Mouse (Mus musculus) cerebellum, adult 11-12 months (tissue): ENCODE data around the gene Agpat4.
"Not testable (repeated sequence)": the region's sequence is repeated elsewhere in the genome, so short reads cannot be mapped to it uniquely, and the experiment has no call there.

Source experiments
- DNase-seq: peaks from one replicate; pipeline ENCODE4 v3.0.0; 2022

Agpat4 gene

GRCm38 (mm10) chr17:12118561-12118925 is at the start of gene Agpat4:
TSS of gene Agpat4 (plus strand) at chr17:12118704.
- DNase-seq: peak; percentile 62

GRCm38 (mm10) chr17:12076816-12077215 is 41.7 kb upstream of the Agpat4 start:
- DNase-seq: no peak

- DNase-seq: no peak
These were observed 37.6 kb upstream of the Agpat4 start for GRCm38 (mm10) chr17:12080656-12081495.

GRCm38 (mm10) chr17:12082201-12082600 is 36.3 kb upstream of the Agpat4 start:
- DNase-seq: no peak

GRCm38 (mm10) chr17:12090261-12090927 is 28.1 kb upstream of the Agpat4 start:
- DNase-seq: no peak

GRCm38 (mm10) chr17:12092901-12093564 is 25.5 kb upstream of the Agpat4 start:
- DNase-seq: peak; percentile 30

- no peak for DNase-seq
These were observed 24.5 kb upstream of the Agpat4 start for GRCm38 (mm10) chr17:12094016-12094415.

- no peak for DNase-seq
These were observed 23.5 kb upstream of the Agpat4 start for GRCm38 (mm10) chr17:12094827-12095590.

- no peak for DNase-seq
These were observed 19.1 kb upstream of the Agpat4 start for GRCm38 (mm10) chr17:12099415-12099814.

- DNase-seq: no peak
These were observed 16.2 kb upstream of the Agpat4 start for GRCm38 (mm10) chr17:12102326-12102725.

GRCm38 (mm10) chr17:12103781-12104180 is 14.7 kb upstream of the Agpat4 start:
- DNase-seq: no peak

- no peak for DNase-seq
These were observed 14.3 kb upstream of the Agpat4 start for GRCm38 (mm10) chr17:12104245-12104644.

- DNase-seq: no peak
These were observed 13.8 kb upstream of the Agpat4 start for GRCm38 (mm10) chr17:12104690-12105089.

GRCm38 (mm10) chr17:12106255-12106654 is 12.2 kb upstream of the Agpat4 start:
- no peak for DNase-seq

- DNase-seq: no peak
These were observed 4.9 kb upstream of the Agpat4 start for GRCm38 (mm10) chr17:12113626-12114025.

- no peak for DNase-seq
These were observed 3.4 kb upstream of the Agpat4 start for GRCm38 (mm10) chr17:12115086-12115485.

- no peak for DNase-seq
These were observed 373 bp upstream of the Agpat4 start for GRCm38 (mm10) chr17:12118131-12118530.

GRCm38 (mm10) chr17:12118926-12119641 is 580 bp downstream of the Agpat4 start:
- DNase-seq: peak; percentile 82

- peak; percentile 31 for DNase-seq
These were observed 1.2 kb downstream of the Agpat4 start for GRCm38 (mm10) chr17:12119675-12120074.

GRCm38 (mm10) chr17:12120268-12120667 is 1.8 kb downstream of the Agpat4 start:
- DNase-seq: no peak

- no peak for DNase-seq
These were observed 2.8 kb downstream of the Agpat4 start for GRCm38 (mm10) chr17:12121226-12121794.

GRCm38 (mm10) chr17:12122262-12122661 is 3.8 kb downstream of the Agpat4 start:
- not testable (repeated sequence) for DNase-seq
